Mouse (Mus musculus) heart, postnatal 25 days (tissue): ENCODE data around the gene Mki67. TPM values are rescaled to one million over a fixed set of nuclear protein-coding genes. Genes with fewer than 3 reads are reported as not detected.

ENCODE experiments used
- total RNA-seq, 2 experiments: library from RNA; stranded (reverse); gene quantifications; 2 replicates each; pipeline ENCODE4 v1.2.3; 2021

Gene Mki67
- total RNA-seq, 2 experiments from 2014 or later = 2.5 to 3.6 TPM

Other genes starting within 250 kb of the Mki67 start
- gene Clrn3, start 187.7 kb downstream of the Mki67 start, total RNA-seq = not detected
- gene Ptpre, start 178.9 kb downstream of the Mki67 start, total RNA-seq = 1 to 10 TPM; 3.3 to 3.5 TPM